Mouse (Mus musculus) midbrain, embryonic 12.5 days (tissue): Measurements from ENCODE around the gene Gm5431. TPM values are rescaled to one million over a fixed set of nuclear protein-coding genes. Genes with fewer than 3 reads are reported as not detected.
"Not testable (repeated sequence)": the region's sequence is repeated elsewhere in the genome, so short reads cannot be mapped to it uniquely, and the experiment has no call there.

Experiments
- ATAC-seq: fragments of 200-750 bp; cut with Nextera tagmentation; 2 replicates; pipeline ENCODE4 v1.8.0; 2017; ENCODE audit warnings: low read depth, moderate TSS enrichment, moderate library complexity; ENCODE audit not compliant: low FRiP score
- H3K27ac ChIP-seq: fragments of 300-500 bp; sonication (generic); replicated peaks from 2 replicates; pipeline ENCODE4 v1.5.1; 2016; ENCODE audit warnings: mild to moderate bottlenecking
- H3K27me3 ChIP-seq: fragments of 300-500 bp; sonication (generic); 2 replicates; pipeline ENCODE4 v1.6.1; 2016; ENCODE audit warnings: mild to moderate bottlenecking
- H3K36me3 ChIP-seq: fragments of 300-500 bp; sonication (generic); 2 replicates; pipeline ENCODE4 v1.6.1; 2016
- H3K4me1 ChIP-seq: fragments of 300-500 bp; sonication (generic); 2 replicates; pipeline ENCODE4 v1.6.1; 2016
- H3K4me2 ChIP-seq: fragments of 300-500 bp; sonication (generic); replicated peaks from 2 replicates; pipeline ENCODE4 v1.6.1; 2016; ENCODE audit warnings: mild to moderate bottlenecking, moderate library complexity
- H3K4me3 ChIP-seq: fragments of 300-500 bp; sonication (generic); 2 replicates; pipeline ENCODE4 v1.5.1; 2016; ENCODE audit warnings: mild to moderate bottlenecking
- H3K9ac ChIP-seq: fragments of 300-500 bp; sonication (generic); replicated peaks from 2 replicates; pipeline ENCODE4 v1.6.1; 2016; ENCODE audit warnings: mild to moderate bottlenecking, moderate library complexity
- H3K9me3 ChIP-seq: fragments of 300-500 bp; sonication (generic); 2 replicates; pipeline ENCODE4 v1.6.1; 2016; ENCODE audit warnings: mild to moderate bottlenecking
- WGBS: fragments of 180-500 bp; shearing (Covaris S2); methylation state at CpG from one replicate; pipeline ENCODE4 v1.1.7; 2016; 5-methylcytosine and 5-hydroxymethylcytosine counted together
- polyA plus RNA-seq: library from polyadenylated mRNA; unstranded; fragments of >200 nt; fragmentation: Nextera tagmentation; extraction: Ambion mirVana; gene quantifications from 2 replicates; pipeline ENCODE4 v1.2.1, GENCODE M21; 2016

Gene Gm5431
- polyA plus RNA-seq, 1 experiment from 2014 or later: 0.18 TPM

- not testable (repeated sequence) for H3K4me1 ChIP-seq, H3K27ac ChIP-seq, ATAC-seq, H3K9ac ChIP-seq, H3K9me3 ChIP-seq, H3K36me3 ChIP-seq, H3K4me2 ChIP-seq, H3K4me3 ChIP-seq
- 86% methylated on average over 2 of the region's 2 CpGs for WGBS
- H3K27me3 ChIP-seq: peaks cover 48% of the 10 kb centered on the region
Observed at GRCm38 (mm10) chr11:48846362-48846761, 55.7 kb downstream of the Gm5431 start.

DNA sequence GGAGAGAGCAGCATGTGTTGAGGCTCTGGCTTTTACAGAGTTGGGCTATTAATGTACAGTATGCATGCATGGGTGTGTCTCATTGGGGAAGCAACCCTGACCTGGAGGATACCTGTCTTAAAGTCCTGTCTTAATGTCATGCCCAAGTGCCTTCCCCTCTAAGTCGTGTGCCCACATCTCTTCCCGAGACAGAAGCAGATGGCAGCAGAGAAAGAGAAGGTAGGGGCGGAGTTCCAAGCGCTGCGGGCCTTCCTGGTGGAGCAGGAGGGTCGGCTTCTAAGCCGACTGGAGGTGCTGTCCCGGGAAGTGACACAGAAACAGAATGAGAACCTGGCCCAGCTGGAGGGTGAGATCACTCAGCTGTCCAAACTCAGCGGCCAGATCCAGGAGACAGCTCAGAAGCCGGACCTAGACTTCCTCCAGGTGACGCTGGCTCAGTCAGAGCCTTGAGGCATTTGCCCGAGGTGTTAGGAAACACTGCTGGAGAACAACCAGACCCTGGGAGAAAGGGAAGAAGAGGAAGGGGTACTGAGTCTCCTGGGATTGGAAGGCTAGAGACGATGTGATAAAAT lies 56.7 kb downstream of the Gm5431 start:
- no peak for ATAC-seq
- H3K9me3 ChIP-seq: no peaks in the 10 kb centered on the region

GRCm38 (mm10) chr11:48844309-48844708 lies 57.7 kb downstream of the Gm5431 start:
- no peak overlapping the region for H3K27ac ChIP-seq
- H3K4me3 ChIP-seq: no peak overlapping the region
- H3K9me3 ChIP-seq: no peaks in the 10 kb centered on the region
- no peak for ATAC-seq
- H3K27me3 ChIP-seq: peaks cover 51% of the 10 kb centered on the region
- H3K9ac ChIP-seq: no peak overlapping the region
- H3K4me1 ChIP-seq: no peaks in the 10 kb centered on the region
- WGBS: 54% methylated on average over 6 of the region's 6 CpGs
- H3K4me2 ChIP-seq: no peak overlapping the region
- H3K36me3 ChIP-seq: no peaks in the 10 kb centered on the region

More for the DNA sequence above, 56.7 kb downstream of the Gm5431 start:
- no peak overlapping the region for H3K27ac ChIP-seq
- no peak overlapping the region for H3K4me2 ChIP-seq
- no peak overlapping the region for H3K4me3 ChIP-seq
- no peak overlapping the region for H3K9ac ChIP-seq
- H3K36me3 ChIP-seq: no peaks in the 10 kb centered on the region
- WGBS: 41% methylated on average over 13 of the region's 13 CpGs
- no peaks in the 10 kb centered on the region for H3K4me1 ChIP-seq
- H3K27me3 ChIP-seq: peaks cover 51% of the 10 kb centered on the region

DNA sequence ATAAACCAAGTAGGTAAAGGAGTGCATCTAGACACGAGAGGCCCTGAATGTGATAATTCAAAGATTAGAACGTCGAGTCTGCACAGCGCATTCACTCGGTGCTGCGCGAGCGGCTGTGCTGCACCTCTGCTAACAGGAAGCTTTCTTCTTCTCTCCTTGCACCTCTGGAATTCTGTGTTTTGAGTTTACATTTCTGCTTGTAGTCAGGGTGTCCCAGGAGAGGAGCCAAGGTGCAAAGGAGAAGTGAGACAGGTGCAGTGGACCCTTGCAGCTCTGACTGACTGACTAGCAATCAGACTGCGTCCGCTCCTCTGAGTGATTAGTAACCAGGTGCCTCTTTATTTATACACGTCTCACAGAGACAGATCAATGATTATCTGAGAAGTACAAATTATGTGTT lies 58.8 kb downstream of the Gm5431 start:
- Histone ChIP-seq H3K27ac (no peak overlapping the region), H3K4me2 (no peak overlapping the region), H3K9ac (no peak overlapping the region), H3K9me3 (no peaks in the 10 kb centered on the region), H3K4me1 (peaks cover 6% of the 10 kb centered on the region; the same call in 1 of the 2 replicates), H3K36me3 (no peaks in the 10 kb centered on the region), H3K4me3 (no peak overlapping the region), H3K27me3 (peaks cover 54% of the 10 kb centered on the region)
- 85% methylated on average over 11 of the region's 11 CpGs for WGBS
- no peak for ATAC-seq

DNA sequence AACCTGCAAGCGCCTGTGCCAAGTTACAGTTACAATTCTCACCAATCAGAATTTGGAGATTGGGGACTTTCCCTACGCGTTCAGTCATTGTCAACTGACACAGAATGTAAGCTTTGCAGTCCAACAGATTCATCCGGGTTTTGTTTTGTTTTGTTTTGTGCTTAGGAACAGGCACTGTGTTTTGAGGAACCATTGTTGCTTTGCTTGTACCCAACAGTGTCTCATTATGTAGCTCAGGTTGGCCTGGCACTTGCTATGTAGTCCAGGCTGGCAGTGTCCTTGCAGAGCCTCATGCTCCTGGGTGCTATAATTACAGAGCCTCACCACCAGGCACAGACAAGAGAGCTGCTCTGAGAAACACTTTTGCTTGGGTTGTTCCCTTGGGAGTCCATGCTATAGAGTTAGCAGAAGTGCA lies 59.6 kb downstream of the Gm5431 start:
- WGBS: 81% methylated on average over 4 of the region's 4 CpGs

GRCm38 (mm10) chr11:48841213-48841612 lies 60.8 kb downstream of the Gm5431 start:
- Histone ChIP-seq H3K27ac (no peak overlapping the region), H3K9ac (no peak overlapping the region), H3K9me3 (no peaks in the 10 kb centered on the region), H3K36me3 (no peaks in the 10 kb centered on the region), H3K4me3 (no peak overlapping the region), H3K27me3 (peaks cover 57% of the 10 kb centered on the region), H3K4me1 (peaks cover 11% of the 10 kb centered on the region; the same call in 1 of the 2 replicates), H3K4me2 (no peak overlapping the region)
- WGBS: 91% methylated on average over 5 of the region's 5 CpGs
- ATAC-seq: no peak

More for the DNA sequence above, 59.6 kb downstream of the Gm5431 start:
- ATAC-seq: no peak
- no peaks in the 10 kb centered on the region for H3K9me3 ChIP-seq
- H3K36me3 ChIP-seq: no peaks in the 10 kb centered on the region
- no peak overlapping the region for H3K4me2 ChIP-seq
- no peak overlapping the region for H3K4me3 ChIP-seq
- no peak overlapping the region for H3K27ac ChIP-seq
- H3K4me1 ChIP-seq: peaks cover 8% of the 10 kb centered on the region; the same call in 1 of the 2 replicates
- no peak overlapping the region for H3K9ac ChIP-seq
- H3K27me3 ChIP-seq: peaks cover 47% of the 10 kb centered on the region

DNA sequence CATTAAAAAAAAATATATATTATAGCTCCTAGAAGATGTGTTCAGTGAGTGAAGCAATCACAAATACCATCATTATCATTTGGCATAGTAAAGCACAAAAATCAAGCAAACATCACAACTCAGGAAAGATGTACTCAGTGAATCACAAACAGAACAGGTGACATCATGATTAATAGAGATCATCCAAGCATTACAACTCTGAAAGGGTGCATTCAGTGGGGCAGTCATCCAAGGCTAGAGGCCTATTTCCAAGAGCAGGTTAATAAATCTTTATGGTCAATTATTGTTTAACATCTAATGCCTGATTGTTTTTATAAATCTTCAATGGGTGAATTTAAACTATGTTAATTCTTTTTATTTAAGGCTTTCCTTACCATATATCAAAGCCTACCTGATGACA lies 61.2 kb downstream of the Gm5431 start:
- Histone ChIP-seq H3K9me3 (no peaks in the 10 kb centered on the region), H3K27me3 (peaks cover 60% of the 10 kb centered on the region), H3K36me3 (no peaks in the 10 kb centered on the region), H3K4me1 (peaks cover 11% of the 10 kb centered on the region; the same call in 1 of the 2 replicates), H3K9ac (no peak overlapping the region), H3K4me2 (no peak overlapping the region), H3K4me3 (no peak overlapping the region), H3K27ac (no peak overlapping the region)
- ATAC-seq: no peak

DNA sequence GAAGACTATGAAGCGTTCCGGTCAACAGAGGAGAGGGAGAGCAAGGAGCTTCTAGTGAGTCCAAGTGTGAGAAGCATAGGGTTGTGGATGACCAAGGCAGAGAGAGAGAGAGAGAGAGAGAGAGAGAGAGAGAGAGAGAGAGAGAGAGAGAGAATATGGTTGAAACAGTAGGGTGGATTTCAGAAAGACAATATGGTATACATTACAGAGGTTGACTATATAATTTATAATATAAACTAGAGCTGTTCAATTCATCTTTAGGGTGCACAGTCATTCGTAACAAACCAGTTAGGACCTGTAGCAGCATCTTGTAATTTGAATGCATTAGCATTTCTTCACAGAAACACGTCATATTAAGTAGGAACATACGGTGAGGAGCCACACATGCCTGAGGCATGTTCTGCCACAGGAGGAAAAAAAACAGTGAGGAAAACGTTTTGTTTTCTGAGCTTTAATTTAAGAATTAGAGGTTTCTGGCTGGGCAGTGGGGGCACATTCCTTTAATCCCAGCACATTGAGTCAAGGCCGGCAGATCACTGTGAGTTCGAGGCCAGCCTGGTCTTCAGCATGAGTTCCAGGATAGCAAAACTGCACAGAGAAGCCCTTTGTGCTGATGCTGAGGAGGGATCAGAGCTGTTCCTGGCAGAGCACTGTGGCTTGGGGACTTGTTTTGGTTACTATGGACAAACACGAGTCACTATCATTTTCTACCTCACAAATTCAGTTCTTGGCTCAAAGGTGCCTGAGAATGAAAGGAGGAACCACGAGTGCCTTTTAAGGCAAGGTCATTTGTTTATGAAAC lies 62.9 kb downstream of the Gm5431 start:
- ATAC-seq: no peak
- Histone ChIP-seq H3K4me1 (peaks cover 11% of the 10 kb centered on the region; the same call in 1 of the 2 replicates), H3K27ac (no peak overlapping the region), H3K4me2 (peak overlapping the region; percentile 74), H3K9me3 (no peaks in the 10 kb centered on the region), H3K4me3 (no peak overlapping the region), H3K36me3 (no peaks in the 10 kb centered on the region), H3K9ac (no peak overlapping the region), H3K27me3 (peaks cover 59% of the 10 kb centered on the region)
- WGBS: 73% methylated on average over 10 of the region's 10 CpGs

GRCm38 (mm10) chr11:48838181-48838797 lies 63.7 kb downstream of the Gm5431 start:
- ATAC-seq: 0 out of 2 replicates have a peak, but pooled peaks have one; percentile 9
- peak overlapping the region; percentile 74 for H3K4me2 ChIP-seq
- no peaks in the 10 kb centered on the region for H3K36me3 ChIP-seq
- no peak overlapping the region for H3K27ac ChIP-seq
- 3% methylated on average over 16 of the region's 16 CpGs for WGBS
- H3K9me3 ChIP-seq: no peaks in the 10 kb centered on the region
- peaks cover 11% of the 10 kb centered on the region; the same call in 1 of the 2 replicates for H3K4me1 ChIP-seq
- H3K27me3 ChIP-seq: peaks cover 59% of the 10 kb centered on the region
- H3K9ac ChIP-seq: peak overlapping the region; percentile 69
- H3K4me3 ChIP-seq: peak overlapping the region; percentile 81

Other genes starting within 250 kb of the Gm5431 start
- 503 and 506 TPM in 2 replicates for gene Rack1, start 101.9 kb downstream of the Gm5431 start, polyA plus RNA-seq
- gene Trim41, start 84.9 kb downstream of the Gm5431 start, polyA plus RNA-seq: 5.4 and 6.2 TPM in 2 replicates
- gene Trim7, start 76.1 kb downstream of the Gm5431 start, polyA plus RNA-seq: 1.3 and 1.4 TPM in 2 replicates
- gene Gm12184, start 75.6 kb downstream of the Gm5431 start, polyA plus RNA-seq: 7.6 and 8.3 TPM in 2 replicates
- 2.3 and 2.4 TPM in 2 replicates for gene Irgm1, start 30.5 kb downstream of the Gm5431 start, polyA plus RNA-seq
- 1.3 and 1.8 TPM in 2 replicates for gene Psme2b, start 44.0 kb upstream of the Gm5431 start, polyA plus RNA-seq
- gene Olfr56, start 76.7 kb upstream of the Gm5431 start, polyA plus RNA-seq: not detected in 2 replicates
- gene 9930111J21Rik1, start 77.2 kb upstream of the Gm5431 start, polyA plus RNA-seq: 0.18 and 0.28 TPM in 2 replicates
- not detected in 2 replicates for gene Gm12185, start 90.0 kb upstream of the Gm5431 start, polyA plus RNA-seq
- gene Tgtp1, start 92.0 kb upstream of the Gm5431 start, polyA plus RNA-seq: not detected in 2 replicates
- 0.30 and 0.51 TPM in 2 replicates for gene 9930111J21Rik2, start 149.0 kb upstream of the Gm5431 start, polyA plus RNA-seq
- 0.06 TPM in 1 of 2 replicates, not detected in the other for gene Tgtp2, start 162.0 kb upstream of the Gm5431 start, polyA plus RNA-seq
- gene Ifi47, start 174.4 kb upstream of the Gm5431 start, polyA plus RNA-seq: 0.26 and 0.27 TPM in 2 replicates
- not detected in 2 replicates for gene Olfr1396, start 212.7 kb upstream of the Gm5431 start, polyA plus RNA-seq
- gene Olfr1395, start 240.1 kb upstream of the Gm5431 start, polyA plus RNA-seq: not detected in 2 replicates